Mouse (Mus musculus): ENCODE results near the gene Gm12248. TPM values are rescaled to one million over a fixed set of nuclear protein-coding genes. Genes with fewer than 3 reads are reported as not detected.

The Gm12248 gene
- total and polyA plus RNA-seq, 2 experiments = 1.7 TPM; not detected in 1

DNA sequence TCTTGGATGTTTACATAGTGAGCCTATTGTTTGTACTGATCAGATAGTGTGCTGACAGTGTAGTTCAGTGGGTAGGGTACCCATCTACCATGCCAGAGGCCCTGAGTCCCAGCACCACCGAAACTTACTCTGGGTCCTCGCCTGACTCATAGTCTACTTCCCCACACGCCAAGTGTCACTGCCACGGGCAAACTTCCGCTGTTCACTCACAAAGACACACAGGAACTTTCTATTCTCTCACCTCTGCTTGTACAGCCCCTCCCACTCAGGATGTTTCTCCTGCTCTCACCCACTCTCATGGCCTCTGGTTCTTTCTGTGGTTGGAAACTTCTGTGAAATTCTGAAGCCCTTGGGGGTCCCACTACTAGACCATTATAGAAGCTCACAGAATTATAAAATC is 3.2 kb upstream of the Gm12248 start:
- WGBS = 7% methylated on average over 5 of the region's 5 CpGs
- Histone ChIP-seq H3K4me3 (ENCODE audit: insufficient read depth, low read depth, low read length) (no peak overlapping the region), H3K9ac (ENCODE audit: low read depth, low read length) (0 out of 2 replicates have a peak overlapping the region, but pooled peaks have one; percentile 2), H3K27me3 (ENCODE audit: control insufficient read depth, insufficient read depth, low read length) (no peaks in the 10 kb centered on the region), H3K36me3 (ENCODE audit: control insufficient read depth, insufficient read depth, low read length) (no peaks in the 10 kb centered on the region), H3K4me1 (ENCODE audit: control insufficient read depth, insufficient read depth, low read length) (peaks cover 23% of the 10 kb centered on the region), H3K27ac (replicated peaks; ENCODE audit: insufficient read depth, low read depth, low read length) (peak overlapping the region; percentile 63), H3K79me2 (ENCODE audit: control insufficient read depth, insufficient read depth, low read length) (no peaks in the 10 kb centered on the region)
- no peak for TF ChIP-seq POLR2A (IDR thresholded peaks at IDR 0.05; ENCODE audit: extremely low read depth, insufficient read depth, low read length)
- no peak for TF ChIP-seq CTCF (IDR thresholded peaks at IDR 0.05; ENCODE audit: low read depth, low read length)
- no peak for DNase-seq (ENCODE audit: extremely low read depth, low read depth, low spot score)

DNA sequence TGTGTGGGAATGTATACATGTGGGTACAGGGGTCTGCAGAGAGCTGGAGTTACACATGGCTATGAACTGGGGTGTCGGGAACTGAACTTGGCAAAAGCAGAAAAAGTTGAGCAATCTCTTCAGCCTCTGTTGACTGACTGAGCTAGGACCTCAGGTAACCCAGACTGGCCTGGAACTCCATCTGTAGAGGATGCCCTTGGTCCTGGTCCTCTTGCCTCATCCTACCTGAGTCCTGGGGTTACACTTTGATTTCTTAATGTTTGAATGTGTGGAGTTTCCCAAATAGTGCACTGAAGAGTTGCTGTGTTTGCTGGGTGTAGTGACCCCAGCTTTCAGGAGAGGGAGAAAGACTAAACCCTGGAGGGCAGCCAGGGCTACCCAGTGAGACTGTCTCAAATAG is 2.6 kb upstream of the Gm12248 start:
- Histone ChIP-seq H3K9ac (ENCODE audit: low read depth, low read length) (no peak overlapping the region), H3K27ac (replicated peaks; ENCODE audit: insufficient read depth, low read depth, low read length) (peak overlapping the region; percentile 82), H3K79me2 (ENCODE audit: control insufficient read depth, insufficient read depth, low read length) (no peaks in the 10 kb centered on the region), H3K27me3 (ENCODE audit: control insufficient read depth, insufficient read depth, low read length) (no peaks in the 10 kb centered on the region), H3K4me3 (ENCODE audit: insufficient read depth, low read depth, low read length) (no peak overlapping the region), H3K36me3 (ENCODE audit: control insufficient read depth, insufficient read depth, low read length) (no peaks in the 10 kb centered on the region), H3K4me1 (ENCODE audit: control insufficient read depth, insufficient read depth, low read length) (peaks cover 23% of the 10 kb centered on the region)
- DNase-seq (ENCODE audit: extremely low read depth, low read depth, low spot score) = peak; percentile 100
- TF ChIP-seq POLR2A (IDR thresholded peaks at IDR 0.05; ENCODE audit: extremely low read depth, insufficient read depth, low read length) (no peak), CTCF (IDR thresholded peaks at IDR 0.05; ENCODE audit: low read depth, low read length) (no peak)
- 35% methylated on average over 1 of the region's 1 CpGs for WGBS

DNA sequence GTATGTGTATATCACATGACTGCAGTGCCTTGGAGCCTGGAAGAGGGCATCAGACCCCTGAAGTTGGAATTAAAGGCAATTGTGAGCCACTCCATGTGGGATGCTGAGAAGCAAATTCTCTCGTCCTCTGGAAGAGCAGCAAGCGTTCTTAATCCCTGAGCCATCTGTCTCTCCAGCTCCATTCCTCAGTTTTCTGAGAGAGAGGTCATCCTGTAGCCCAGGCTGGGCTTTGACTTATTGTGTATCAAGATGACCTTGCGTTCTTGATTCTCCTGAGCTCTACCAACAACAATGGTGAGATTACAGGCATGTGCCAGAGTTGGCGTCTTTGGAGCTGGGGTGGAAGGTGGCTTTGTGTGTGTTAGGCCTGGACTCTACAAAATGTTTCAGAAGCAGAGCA is 1.8 kb upstream of the Gm12248 start:
- H3K79me2 ChIP-seq (ENCODE audit: control insufficient read depth, insufficient read depth, low read length) = no peaks in the 10 kb centered on the region
- DNase-seq (ENCODE audit: extremely low read depth, low read depth, low spot score) = no peak
- peak overlapping the region; percentile 82 for H3K27ac ChIP-seq (replicated peaks; ENCODE audit: insufficient read depth, low read depth, low read length)
- no peaks in the 10 kb centered on the region for H3K27me3 ChIP-seq (ENCODE audit: control insufficient read depth, insufficient read depth, low read length)
- no peak overlapping the region; the same call in 1 of the 2 replicates for H3K4me3 ChIP-seq (ENCODE audit: insufficient read depth, low read depth, low read length)
- H3K4me1 ChIP-seq (ENCODE audit: control insufficient read depth, insufficient read depth, low read length) = peaks cover 18% of the 10 kb centered on the region
- TF ChIP-seq CTCF (IDR thresholded peaks at IDR 0.05; ENCODE audit: low read depth, low read length) (no peak), POLR2A (IDR thresholded peaks at IDR 0.05; ENCODE audit: extremely low read depth, insufficient read depth, low read length) (no peak)
- no peaks in the 10 kb centered on the region for H3K36me3 ChIP-seq (ENCODE audit: control insufficient read depth, insufficient read depth, low read length)
- 38% methylated on average over 4 of the region's 4 CpGs for WGBS
- peak overlapping the region; percentile 35 for H3K9ac ChIP-seq (ENCODE audit: low read depth, low read length)

DNA sequence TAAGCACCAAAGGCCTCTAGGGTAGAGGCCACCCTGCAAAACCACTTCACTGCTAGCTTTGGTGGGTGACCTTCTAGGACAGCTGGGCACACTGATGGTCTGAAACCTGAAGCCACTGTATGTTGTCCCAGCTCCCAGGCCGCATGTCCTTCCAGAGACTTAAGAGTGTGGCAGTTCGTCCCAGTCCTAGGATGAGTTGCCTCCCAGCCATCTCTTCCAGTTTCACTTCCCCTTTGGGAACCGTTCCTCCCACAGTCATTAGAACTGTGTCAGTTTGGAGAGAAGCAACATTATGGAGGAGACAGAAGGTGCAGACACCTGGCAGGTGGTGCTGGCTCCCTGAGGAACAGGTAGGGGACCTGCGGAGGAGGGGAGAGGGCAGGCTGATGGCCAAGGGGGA is 393 bp downstream of the Gm12248 start:
- TF ChIP-seq POLR2A (IDR thresholded peaks at IDR 0.05; ENCODE audit: extremely low read depth, insufficient read depth, low read length) (no peak), CTCF (IDR thresholded peaks at IDR 0.05; ENCODE audit: low read depth, low read length) (no peak)
- Histone ChIP-seq H3K79me2 (ENCODE audit: control insufficient read depth, insufficient read depth, low read length) (no peaks in the 10 kb centered on the region), H3K4me1 (ENCODE audit: control insufficient read depth, insufficient read depth, low read length) (peaks cover 11% of the 10 kb centered on the region), H3K36me3 (ENCODE audit: control insufficient read depth, insufficient read depth, low read length) (no peaks in the 10 kb centered on the region), H3K9ac (ENCODE audit: low read depth, low read length) (peak overlapping the region; percentile 59), H3K4me3 (ENCODE audit: insufficient read depth, low read depth, low read length) (peak overlapping the region; percentile 59), H3K27ac (replicated peaks; ENCODE audit: insufficient read depth, low read depth, low read length) (peak overlapping the region; percentile 74), H3K27me3 (ENCODE audit: control insufficient read depth, insufficient read depth, low read length) (no peaks in the 10 kb centered on the region)
- WGBS = 16% methylated on average over 4 of the region's 4 CpGs
- DNase-seq (ENCODE audit: extremely low read depth, low read depth, low spot score) = peak; percentile 45

DNA sequence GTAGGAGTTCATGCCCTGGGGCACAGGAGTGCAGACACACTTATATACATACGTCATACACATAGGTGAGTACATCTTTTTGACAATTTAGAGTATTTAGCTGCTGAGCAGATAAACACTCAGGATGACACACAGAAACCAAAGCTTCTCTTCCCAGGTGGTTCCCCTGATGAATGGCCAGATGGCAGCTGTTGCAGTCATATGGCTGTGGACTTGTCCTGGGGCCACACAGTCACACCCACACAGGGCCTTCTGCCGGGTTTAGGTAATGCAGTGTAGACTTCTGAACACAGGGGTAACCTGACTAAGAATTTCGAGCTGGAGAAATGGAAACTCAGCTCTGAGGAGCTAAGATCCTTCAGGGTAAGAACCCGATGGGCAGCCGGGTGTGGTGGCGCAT is 11.2 kb downstream of the Gm12248 start:
- H3K4me1 ChIP-seq (ENCODE audit: control insufficient read depth, insufficient read depth, low read length) = no peaks in the 10 kb centered on the region
- no peaks in the 10 kb centered on the region for H3K27me3 ChIP-seq (ENCODE audit: control insufficient read depth, insufficient read depth, low read length)
- H3K27ac ChIP-seq (replicated peaks; ENCODE audit: insufficient read depth, low read depth, low read length) = no peak overlapping the region
- H3K36me3 ChIP-seq (ENCODE audit: control insufficient read depth, insufficient read depth, low read length) = no peaks in the 10 kb centered on the region
- H3K9ac ChIP-seq (ENCODE audit: low read depth, low read length) = no peak overlapping the region
- H3K4me3 ChIP-seq (ENCODE audit: insufficient read depth, low read depth, low read length) = no peak overlapping the region
- WGBS = 92% methylated on average over 6 of the region's 6 CpGs
- no peaks in the 10 kb centered on the region for H3K79me2 ChIP-seq (ENCODE audit: control insufficient read depth, insufficient read depth, low read length)
- DNase-seq (ENCODE audit: extremely low read depth, low read depth, low spot score) = no peak
- TF ChIP-seq POLR2A (IDR thresholded peaks at IDR 0.05; ENCODE audit: extremely low read depth, insufficient read depth, low read length) (no peak), CTCF (IDR thresholded peaks at IDR 0.05; ENCODE audit: low read depth, low read length) (no peak)

DNA sequence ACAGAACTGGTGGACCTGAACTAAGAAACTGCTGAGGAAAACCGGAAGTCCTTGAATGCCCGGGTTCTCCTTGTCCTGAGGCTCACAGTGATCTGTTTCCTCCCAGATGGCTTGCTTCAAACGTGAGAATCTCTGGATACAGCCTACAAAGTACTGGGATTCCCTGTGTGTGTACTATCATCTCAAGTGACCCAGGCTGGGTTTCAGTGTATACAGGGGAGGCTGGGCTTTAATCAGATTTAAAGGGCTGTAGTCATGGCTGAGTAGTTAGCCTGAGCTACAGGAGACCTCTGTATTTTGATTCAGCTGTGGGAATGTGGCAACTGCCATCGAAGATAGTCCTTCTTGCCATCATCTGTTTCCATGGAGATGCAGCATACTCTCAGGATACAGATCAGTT is 15.7 kb downstream of the Gm12248 start:
- Histone ChIP-seq H3K27ac (replicated peaks; ENCODE audit: insufficient read depth, low read depth, low read length) (no peak overlapping the region), H3K4me1 (ENCODE audit: control insufficient read depth, insufficient read depth, low read length) (no peaks in the 10 kb centered on the region), H3K27me3 (ENCODE audit: control insufficient read depth, insufficient read depth, low read length) (no peaks in the 10 kb centered on the region), H3K36me3 (ENCODE audit: control insufficient read depth, insufficient read depth, low read length) (no peaks in the 10 kb centered on the region), H3K79me2 (ENCODE audit: control insufficient read depth, insufficient read depth, low read length) (no peaks in the 10 kb centered on the region), H3K4me3 (ENCODE audit: insufficient read depth, low read depth, low read length) (no peak overlapping the region), H3K9ac (ENCODE audit: low read depth, low read length) (no peak overlapping the region)
- no peak for TF ChIP-seq CTCF (IDR thresholded peaks at IDR 0.05; ENCODE audit: low read depth, low read length)
- no peak for TF ChIP-seq POLR2A (IDR thresholded peaks at IDR 0.05; ENCODE audit: extremely low read depth, insufficient read depth, low read length)
- 73% methylated on average over 4 of the region's 4 CpGs for WGBS
- DNase-seq (ENCODE audit: extremely low read depth, low read depth, low spot score) = no peak
